Mouse (Mus musculus) neural tube, embryonic 13.5 days (tissue): ENCODE data around the gene Gng2. TPM values are rescaled to one million over a fixed set of nuclear protein-coding genes. Genes with fewer than 3 reads are reported as not detected.

ENCODE experiments used
- ATAC-seq: fragments of 200-750 bp; cut with Nextera tagmentation; 2 replicates; pipeline ENCODE4 v1.8.0; 2017; ENCODE audit warnings: low read depth, mild to moderate bottlenecking, moderate TSS enrichment, moderate library complexity
- H3K27ac ChIP-seq: fragments of 300-500 bp; sonication (generic); replicated peaks from 2 replicates; pipeline ENCODE4 v1.5.1; 2015; ENCODE audit warnings: moderate library complexity, mild to moderate bottlenecking, inconsistent platforms
- H3K27me3 ChIP-seq: fragments of 300-500 bp; sonication (generic); 2 replicates; pipeline ENCODE4 v1.6.1; 2015; ENCODE audit warnings: mild to moderate bottlenecking, inconsistent platforms
- H3K36me3 ChIP-seq: fragments of 300-500 bp; sonication (generic); 2 replicates; pipeline ENCODE4 v1.6.1; 2015; ENCODE audit warnings: mild to moderate bottlenecking, inconsistent platforms
- H3K4me1 ChIP-seq: fragments of 300-500 bp; sonication (generic); replicated peaks from 2 replicates; pipeline ENCODE4 v1.6.1; 2015; ENCODE audit warnings: inconsistent platforms
- H3K4me2 ChIP-seq: fragments of 300-500 bp; sonication (generic); 2 replicates; pipeline ENCODE4 v1.6.1; 2015; ENCODE audit warnings: inconsistent platforms, mild to moderate bottlenecking, moderate library complexity
- H3K4me3 ChIP-seq: fragments of 300-500 bp; sonication (generic); 2 replicates; pipeline ENCODE4 v1.5.1; 2015; ENCODE audit warnings: mild to moderate bottlenecking, inconsistent platforms
- H3K9ac ChIP-seq: fragments of 300-500 bp; sonication (generic); 2 replicates; pipeline ENCODE4 v1.6.1; 2015; ENCODE audit warnings: moderate library complexity, mild to moderate bottlenecking, inconsistent platforms
- H3K9me3 ChIP-seq: fragments of 300-500 bp; sonication (generic); 2 replicates; pipeline ENCODE4 v1.6.1; 2016; ENCODE audit warnings: inconsistent platforms
- WGBS: fragments of 180-500 bp; shearing (Covaris S2); methylation state at CpG from one replicate; pipeline ENCODE4 v1.1.7; 2015; 5-methylcytosine and 5-hydroxymethylcytosine counted together
- polyA plus RNA-seq: library from polyadenylated mRNA; unstranded; fragments of >200 nt; fragmentation: Nextera tagmentation; extraction: Ambion mirVana; gene quantifications from 2 replicates; pipeline ENCODE4 v1.2.1, GENCODE M21; 2015

Gene Gng2
- polyA plus RNA-seq, 1 experiment from 2014 or later = 332 TPM

DNA sequence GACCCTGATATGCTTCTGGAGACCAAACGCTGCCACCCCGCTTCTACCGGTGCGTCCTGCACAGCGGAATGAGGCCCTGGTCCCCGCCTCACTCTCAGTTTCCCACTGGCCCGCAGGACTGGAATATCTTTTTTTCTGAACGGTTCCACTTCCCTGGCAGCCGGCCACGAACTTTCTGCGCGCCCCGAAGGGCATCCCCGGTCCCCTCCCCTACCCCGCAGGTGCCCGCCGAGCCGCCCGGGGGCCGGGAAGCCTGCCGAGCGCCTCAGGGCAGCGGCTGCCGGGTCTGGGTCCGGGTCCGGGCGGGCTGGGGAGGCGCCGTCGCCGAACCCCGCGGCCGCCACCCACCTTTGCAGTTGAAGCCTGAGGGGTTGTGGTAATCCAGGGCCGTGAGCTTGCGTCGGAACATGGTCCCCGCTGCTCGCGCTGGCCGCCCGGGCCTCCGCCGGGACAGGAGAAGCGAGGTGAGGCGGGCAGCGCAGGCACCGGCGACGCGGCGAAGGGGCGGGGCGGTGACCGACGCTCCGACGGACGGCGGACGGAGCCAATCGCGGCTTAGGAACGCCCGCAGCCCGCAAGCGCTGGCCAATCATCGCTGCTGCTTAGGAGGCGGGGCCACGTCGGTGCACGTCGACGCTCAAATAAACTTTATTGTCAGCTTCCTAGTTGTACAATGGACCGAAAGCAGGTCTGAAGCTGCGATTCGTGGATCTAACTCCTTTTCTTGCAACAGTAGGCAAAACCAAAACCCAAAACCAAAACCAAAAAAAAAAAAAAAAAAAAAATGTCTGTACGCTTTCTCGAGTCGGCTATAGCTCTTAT is 153.9 kb downstream of the Gng2 start, which contains the start of gene Rtraf:
TSS of gene Rtraf (minus strand) at position 504 of the 822 bp plus-strand sequence.
- Histone ChIP-seq H3K27ac (peak within 1 kb of the TSS; percentile 93), H3K27me3 (no peaks in the 10 kb centered on the region), H3K4me2 (peak within 1 kb of the TSS; percentile 82), H3K36me3 (peaks cover 28% of the 10 kb centered on the region), H3K9me3 (no peaks in the 10 kb centered on the region), H3K4me1 (peaks cover 44% of the 10 kb centered on the region), H3K9ac (peak within 1 kb of the TSS; percentile 90), H3K4me3 (peak within 1 kb of the TSS; percentile 87)
- WGBS = under 1% methylated on average over 75 of the region's 80 CpGs
- peak; percentile 97 for ATAC-seq

Other genes starting within 250 kb of the Gng2 start
- 56.6 and 58.3 TPM in 2 replicates for gene Nid2, start 226.4 kb downstream of the Gng2 start, polyA plus RNA-seq
- gene Rtraf, start 153.8 kb downstream of the Gng2 start, polyA plus RNA-seq = 213 and 226 TPM in 2 replicates
- 12.3 and 14.3 TPM in 2 replicates for gene Saysd1, start 160.9 kb upstream of the Gng2 start, polyA plus RNA-seq
- 3.4 and 3.9 TPM in 2 replicates for gene Kcnk5, start 204.2 kb upstream of the Gng2 start, polyA plus RNA-seq